Mouse (Mus musculus): ENCODE data around the gene Gmppb. TPM values are rescaled to one million over a fixed set of nuclear protein-coding genes. Genes with fewer than 3 reads are reported as not detected.

The Gmppb gene
- polyA plus RNA-seq, 1 experiment from 2014 or later: 5.4 TPM

DNA sequence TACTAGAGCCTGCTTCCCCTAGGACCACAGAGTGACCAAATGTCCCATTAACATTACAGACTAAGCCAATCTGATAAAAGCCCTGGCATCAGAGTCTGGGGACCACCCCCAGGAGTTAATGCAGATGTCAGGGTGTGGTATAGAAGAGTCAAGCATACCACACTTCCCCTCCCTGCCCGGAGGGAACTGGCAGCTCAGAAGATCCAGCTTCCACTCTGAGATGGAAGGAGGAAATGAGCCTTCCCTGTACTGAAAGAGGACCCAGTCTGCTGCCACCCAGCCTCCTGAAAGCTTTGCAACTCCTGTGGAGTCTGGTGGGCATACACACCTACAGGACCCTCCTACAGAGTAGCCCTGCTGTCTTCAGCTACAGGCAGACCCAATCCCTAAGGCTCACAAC is 6.0 kb downstream of the Gmppb start:
- WGBS (ENCODE audit: missing documents): 0% methylated on average over 1 of the region's 1 CpGs
- peaks cover 56% of the 10 kb centered on the region for H3K36me3 ChIP-seq (ENCODE audit: inconsistent target)
- H3K4me3 ChIP-seq (ENCODE audit: inconsistent target): no peak overlapping the region
- H3K79me2 ChIP-seq (ENCODE audit: inconsistent target): peaks cover 12% of the 10 kb centered on the region; the same call in 1 of the 2 replicates
- no peak overlapping the region for H3K27ac ChIP-seq

DNA sequence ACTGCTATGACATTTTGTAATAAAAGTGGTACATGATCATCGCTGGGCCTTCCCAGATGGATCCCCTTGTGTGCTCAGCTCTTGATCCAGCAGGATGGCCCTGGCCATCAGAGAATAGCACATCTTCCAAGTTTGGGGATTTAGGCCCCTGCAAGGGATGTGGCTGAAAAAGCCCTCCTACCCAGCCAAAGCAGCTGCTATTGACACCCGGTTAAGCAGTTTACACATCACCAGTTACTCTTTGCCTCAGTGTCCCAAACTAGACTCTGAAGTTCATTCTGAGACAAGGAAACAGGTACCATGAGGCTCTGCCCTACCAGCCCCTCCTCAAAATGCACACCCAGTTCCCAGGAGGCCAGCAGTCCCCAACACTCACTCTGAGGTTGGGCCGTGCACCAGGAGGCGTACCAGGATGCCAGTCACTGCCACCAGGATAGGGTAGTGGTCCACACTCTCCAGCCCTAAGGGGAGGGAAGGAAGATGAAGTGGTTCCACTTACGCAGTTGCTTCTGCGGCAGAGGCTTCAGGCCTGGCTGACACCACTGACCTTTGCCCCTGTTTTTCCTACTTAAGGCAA is 6.7 kb downstream of the Gmppb start:
- Histone ChIP-seq H3K27ac (no peak overlapping the region), H3K79me2 (ENCODE audit: inconsistent target) (peaks cover 5% of the 10 kb centered on the region; the same call in 1 of the 2 replicates), H3K36me3 (ENCODE audit: inconsistent target) (peaks cover 58% of the 10 kb centered on the region), H3K4me3 (ENCODE audit: inconsistent target) (no peak overlapping the region)
- WGBS (ENCODE audit: missing documents): 94% methylated on average over 6 of the region's 6 CpGs

DNA sequence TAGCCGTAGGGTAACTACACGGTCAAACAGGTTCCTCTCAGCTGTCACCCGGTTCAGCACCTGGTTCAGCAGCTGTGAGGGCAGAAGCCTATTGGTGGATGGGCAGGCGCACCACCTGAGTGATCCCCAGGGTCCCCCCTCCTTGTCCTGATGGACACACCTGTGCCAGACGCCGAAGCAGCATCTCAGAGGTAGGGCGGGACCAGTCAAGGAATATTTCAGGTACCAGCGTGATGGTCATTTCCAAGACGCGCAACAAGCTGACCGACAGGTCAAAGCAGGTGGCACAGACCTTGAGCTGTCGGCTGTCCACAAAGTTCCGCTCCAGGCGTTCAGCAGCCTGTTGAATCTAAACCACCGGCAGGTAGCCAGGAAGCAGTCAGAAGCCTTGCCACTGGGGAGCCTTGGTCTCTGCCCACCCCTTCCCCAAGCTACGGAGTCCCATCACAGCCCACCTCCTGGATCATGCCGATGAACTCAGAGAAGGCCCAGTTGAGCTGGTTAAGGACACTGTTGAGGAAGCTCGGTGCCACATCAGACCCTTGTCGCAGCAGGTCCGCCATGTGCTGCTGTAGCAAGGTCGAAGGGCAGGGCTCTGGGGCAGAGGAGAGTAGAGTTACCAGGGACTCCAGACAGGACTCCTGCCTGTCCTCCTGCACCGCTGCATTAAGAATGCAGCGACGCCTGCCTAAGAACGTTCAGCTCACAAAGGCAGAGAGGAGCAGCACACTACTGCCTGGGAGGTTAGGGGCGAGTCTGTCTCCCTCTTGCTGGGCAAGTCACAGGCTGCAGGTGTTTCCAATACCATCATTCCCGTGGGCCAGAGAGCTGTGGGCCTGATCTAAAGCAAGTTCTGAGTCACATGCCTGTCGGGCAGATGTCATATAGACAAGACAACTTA is 7.6 kb downstream of the Gmppb start:
- H3K79me2 ChIP-seq (ENCODE audit: inconsistent target): no peaks in the 10 kb centered on the region; the same call in 1 of the 2 replicates
- H3K27ac ChIP-seq: no peak overlapping the region
- 94% methylated on average over 28 of the region's 28 CpGs for WGBS (ENCODE audit: missing documents)
- H3K4me3 ChIP-seq (ENCODE audit: inconsistent target): no peak overlapping the region
- H3K36me3 ChIP-seq (ENCODE audit: inconsistent target): peaks cover 50% of the 10 kb centered on the region; the same call in 1 of the 2 replicates

DNA sequence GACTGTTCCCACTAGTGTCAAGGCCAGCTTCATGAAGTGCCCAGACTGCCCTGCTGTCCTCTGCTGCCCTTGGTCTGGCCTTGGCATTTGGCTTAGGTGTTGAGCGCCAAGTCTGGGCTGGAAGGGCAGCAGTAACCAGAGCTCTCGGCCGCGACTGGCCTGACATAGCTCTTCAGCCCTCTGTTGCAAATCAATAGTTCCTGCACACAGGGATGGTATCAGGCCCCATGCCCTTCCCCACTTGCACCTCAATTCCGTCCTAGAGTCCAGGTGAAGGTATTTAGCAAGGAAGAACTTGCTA is 8.2 kb downstream of the Gmppb start:
- Histone ChIP-seq H3K4me3 (ENCODE audit: inconsistent target) (no peak overlapping the region), H3K36me3 (ENCODE audit: inconsistent target) (peaks cover 45% of the 10 kb centered on the region; the same call in 1 of the 2 replicates), H3K79me2 (ENCODE audit: inconsistent target) (no peaks in the 10 kb centered on the region), H3K27ac (no peak overlapping the region)
- WGBS (ENCODE audit: missing documents): 100% methylated on average over 5 of the region's 5 CpGs

DNA sequence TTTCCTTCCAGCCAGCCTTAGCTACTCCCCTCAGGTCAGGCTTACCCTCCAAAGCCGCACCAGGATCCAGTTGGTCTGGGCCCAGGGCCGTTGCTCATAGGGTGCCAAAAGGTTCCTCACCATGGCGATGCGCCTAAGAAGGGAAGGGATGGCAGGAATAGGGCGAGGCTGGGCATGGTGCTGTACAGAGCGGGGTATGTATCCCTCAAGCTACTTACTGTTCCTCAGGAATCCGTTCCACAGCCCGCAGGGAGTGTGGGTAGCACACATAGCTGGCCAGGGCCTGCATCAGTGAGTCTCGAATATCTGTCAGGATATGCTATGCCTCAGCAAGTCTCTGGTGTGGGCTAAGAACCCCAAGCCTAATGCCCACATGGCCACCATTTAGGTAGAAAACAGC is 9.2 kb downstream of the Gmppb start:
- H3K4me3 ChIP-seq (ENCODE audit: inconsistent target): no peak overlapping the region
- no peak overlapping the region for H3K27ac ChIP-seq
- no peaks in the 10 kb centered on the region for H3K79me2 ChIP-seq (ENCODE audit: inconsistent target)
- H3K36me3 ChIP-seq (ENCODE audit: inconsistent target): peaks cover 54% of the 10 kb centered on the region; the same call in 1 of the 2 replicates
- WGBS (ENCODE audit: missing documents): 100% methylated on average over 9 of the region's 9 CpGs

DNA sequence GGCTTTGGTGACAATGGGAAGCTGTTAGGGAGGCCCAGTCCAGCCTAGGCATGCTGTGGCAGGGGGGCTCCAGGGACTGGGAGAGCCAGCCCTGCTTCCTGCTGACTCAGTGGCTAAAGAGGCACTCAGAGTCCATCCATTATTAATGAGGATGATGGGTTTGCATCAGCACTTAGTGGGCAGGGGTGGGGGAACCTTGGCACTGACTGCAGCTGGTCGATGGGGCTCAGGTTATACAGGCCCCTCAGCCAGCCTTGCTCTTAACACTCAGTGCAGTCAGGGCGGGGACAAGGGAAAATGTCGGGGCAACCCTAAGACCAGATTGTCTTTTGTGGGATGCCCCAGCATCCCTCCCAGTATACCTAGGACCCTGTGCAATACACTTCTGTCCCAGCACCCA is 13.1 kb downstream of the Gmppb start:
- Histone ChIP-seq H3K4me3 (ENCODE audit: inconsistent target) (no peak overlapping the region), H3K27ac (no peak overlapping the region), H3K36me3 (ENCODE audit: inconsistent target) (peaks cover 54% of the 10 kb centered on the region; the same call in 1 of the 2 replicates), H3K79me2 (ENCODE audit: inconsistent target) (no peaks in the 10 kb centered on the region)
- WGBS (ENCODE audit: missing documents): 89% methylated on average over 3 of the region's 3 CpGs

DNA sequence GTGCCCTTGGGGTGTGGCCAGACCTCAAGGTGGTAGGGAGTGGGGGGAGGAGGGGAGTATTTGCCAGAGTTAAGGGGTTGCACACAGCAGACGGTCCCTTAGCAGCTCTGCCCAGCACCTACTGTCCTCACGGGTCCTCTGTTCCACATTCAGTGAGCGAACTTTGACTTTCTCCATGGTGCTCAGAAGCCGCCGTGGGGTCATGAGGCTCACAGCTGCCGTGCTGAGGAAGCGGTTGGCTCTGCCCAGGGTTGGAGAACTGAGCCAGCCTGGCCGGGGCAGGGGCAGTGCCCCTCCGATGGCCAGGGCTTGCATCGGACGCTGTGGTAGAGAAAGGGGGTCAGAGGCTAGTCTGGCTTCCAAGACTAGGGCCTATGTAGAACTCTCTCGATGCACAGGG is 14.3 kb downstream of the Gmppb start:
- 92% methylated on average over 12 of the region's 12 CpGs for WGBS (ENCODE audit: missing documents)
- no peaks in the 10 kb centered on the region for H3K79me2 ChIP-seq (ENCODE audit: inconsistent target)
- no peak overlapping the region for H3K27ac ChIP-seq
- peaks cover 43% of the 10 kb centered on the region; the same call in 1 of the 2 replicates for H3K36me3 ChIP-seq (ENCODE audit: inconsistent target)
- no peak overlapping the region for H3K4me3 ChIP-seq (ENCODE audit: inconsistent target)

DNA sequence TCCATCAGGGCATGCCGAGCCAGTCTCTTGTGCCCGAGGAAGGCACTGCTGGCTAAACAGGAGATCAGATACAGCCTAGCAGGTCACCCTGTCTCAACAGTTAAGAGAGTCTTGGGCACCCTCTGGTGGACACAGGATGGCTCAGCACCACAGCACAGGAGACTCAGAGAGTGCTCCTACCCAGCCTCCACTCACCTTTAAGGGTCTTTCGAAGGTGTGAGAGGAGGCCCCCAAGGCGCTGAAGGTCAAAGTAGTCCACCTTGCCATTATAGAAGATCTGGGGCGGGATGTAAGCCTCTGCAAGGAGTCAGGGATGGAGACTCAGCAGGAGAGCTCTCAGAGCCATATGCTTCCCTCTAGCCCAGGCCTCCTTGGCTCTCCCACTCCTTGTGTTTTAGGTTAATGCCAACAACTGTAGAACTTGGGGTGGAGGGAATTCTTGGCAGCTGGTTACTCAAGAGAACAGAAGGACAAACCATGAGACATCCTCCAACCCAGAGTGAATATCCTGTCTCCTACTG is 16.5 kb downstream of the Gmppb start:
- 70% methylated on average over 5 of the region's 5 CpGs for WGBS (ENCODE audit: missing documents)
- Histone ChIP-seq H3K27ac (no peak overlapping the region), H3K4me3 (ENCODE audit: inconsistent target) (no peak overlapping the region), H3K79me2 (ENCODE audit: inconsistent target) (no peaks in the 10 kb centered on the region), H3K36me3 (ENCODE audit: inconsistent target) (peaks cover 27% of the 10 kb centered on the region; the same call in 1 of the 2 replicates)

DNA sequence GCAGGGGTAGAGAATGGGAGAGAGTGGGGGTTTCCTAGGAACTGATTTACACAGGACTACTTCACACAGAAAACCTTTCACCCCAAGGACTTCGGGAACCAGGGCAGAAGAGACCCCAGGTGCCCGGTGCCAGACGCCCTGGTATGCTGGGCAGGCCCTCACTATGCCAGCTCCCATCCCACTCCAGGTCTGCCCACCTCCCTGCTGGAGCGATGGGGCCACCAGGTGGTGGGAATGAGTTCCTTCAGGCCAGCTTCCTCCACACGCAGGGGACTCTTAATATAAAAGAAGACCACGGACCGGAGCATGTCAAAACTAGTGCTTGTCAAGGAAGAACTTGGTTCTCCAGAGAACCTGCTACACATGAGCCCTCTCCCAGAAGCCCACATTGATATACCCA is 18.2 kb downstream of the Gmppb start:
- peaks cover 34% of the 10 kb centered on the region; the same call in 1 of the 2 replicates for H3K36me3 ChIP-seq (ENCODE audit: inconsistent target)
- 87% methylated on average over 6 of the region's 7 CpGs for WGBS (ENCODE audit: missing documents)
- no peak overlapping the region for H3K4me3 ChIP-seq (ENCODE audit: inconsistent target)
- no peaks in the 10 kb centered on the region for H3K79me2 ChIP-seq (ENCODE audit: inconsistent target)
- H3K27ac ChIP-seq: no peak overlapping the region

DNA sequence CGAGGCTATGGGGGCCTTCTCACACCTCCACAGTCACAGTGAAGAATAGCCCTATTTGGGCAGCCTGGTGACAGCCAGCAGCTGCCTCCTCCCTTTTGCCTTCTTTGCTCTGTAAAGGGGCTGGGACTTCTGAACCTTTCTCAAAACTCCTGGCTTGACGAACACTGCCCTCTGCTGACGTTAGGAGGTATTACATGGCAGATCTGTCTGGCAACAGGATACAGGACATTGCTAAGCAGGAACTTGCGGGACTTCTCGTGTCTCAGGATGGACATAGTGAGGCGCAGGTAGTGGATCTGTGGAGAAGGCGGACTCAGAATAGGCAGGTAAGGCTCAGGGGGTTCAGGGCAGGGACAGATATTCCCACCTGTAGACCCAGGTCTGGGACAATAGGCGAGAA is 18.9 kb downstream of the Gmppb start:
- 32% methylated on average over 8 of the region's 8 CpGs for WGBS (ENCODE audit: missing documents)
- no peaks in the 10 kb centered on the region for H3K79me2 ChIP-seq (ENCODE audit: inconsistent target)
- H3K4me3 ChIP-seq (ENCODE audit: inconsistent target): no peak overlapping the region
- no peak overlapping the region for H3K27ac ChIP-seq
- H3K36me3 ChIP-seq (ENCODE audit: inconsistent target): peaks cover 28% of the 10 kb centered on the region; the same call in 1 of the 2 replicates

DNA sequence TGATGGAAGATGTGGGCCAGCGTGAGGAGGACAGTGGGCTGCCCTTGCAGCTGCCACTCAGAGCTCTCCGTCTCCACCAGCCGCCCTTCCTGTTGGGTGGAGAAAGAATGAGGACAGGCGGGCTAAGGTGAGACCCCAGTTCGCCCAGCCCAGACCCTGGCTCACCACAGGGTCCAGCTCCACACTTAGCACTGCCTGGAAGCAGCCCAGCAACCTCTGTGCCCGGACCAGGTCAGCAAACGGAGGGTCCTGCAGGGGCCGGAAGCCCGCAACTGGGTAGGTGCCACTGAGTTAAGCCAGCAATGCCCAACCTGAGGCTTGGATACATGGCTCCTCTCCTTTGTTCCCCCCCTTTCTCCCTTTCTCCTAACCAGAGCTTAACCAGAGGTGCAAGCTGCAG is 20.0 kb downstream of the Gmppb start:
- no peak overlapping the region for H3K27ac ChIP-seq
- H3K4me3 ChIP-seq (ENCODE audit: inconsistent target): no peak overlapping the region
- H3K79me2 ChIP-seq (ENCODE audit: inconsistent target): no peaks in the 10 kb centered on the region
- WGBS (ENCODE audit: missing documents): 94% methylated on average over 9 of the region's 9 CpGs
- H3K36me3 ChIP-seq (ENCODE audit: inconsistent target): peaks cover 20% of the 10 kb centered on the region; the same call in 1 of the 2 replicates

DNA sequence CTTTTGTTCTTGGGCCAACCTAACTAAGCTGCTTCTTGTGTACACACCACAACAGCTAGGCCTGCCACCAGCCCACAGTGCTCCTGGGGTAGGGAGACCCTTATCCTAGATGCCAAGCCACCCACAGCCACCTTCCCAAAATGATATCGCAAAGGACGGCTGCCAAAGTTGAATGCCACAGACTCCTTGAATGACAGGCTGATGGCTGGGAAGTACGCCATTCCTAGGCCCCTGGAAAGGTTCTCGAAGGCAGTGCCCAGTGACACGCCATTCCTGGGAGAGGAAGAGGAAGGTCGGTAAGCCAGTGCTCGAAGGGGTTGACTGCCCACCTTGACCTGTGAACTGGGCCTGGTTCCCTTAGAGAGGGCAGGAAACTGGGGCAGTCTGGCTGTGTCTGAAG is 20.5 kb downstream of the Gmppb start:
- WGBS (ENCODE audit: missing documents): 95% methylated on average over 7 of the region's 7 CpGs
- Histone ChIP-seq H3K4me3 (ENCODE audit: inconsistent target) (no peak overlapping the region), H3K36me3 (ENCODE audit: inconsistent target) (peaks cover 14% of the 10 kb centered on the region; the same call in 1 of the 2 replicates), H3K79me2 (ENCODE audit: inconsistent target) (no peaks in the 10 kb centered on the region), H3K27ac (no peak overlapping the region)

DNA sequence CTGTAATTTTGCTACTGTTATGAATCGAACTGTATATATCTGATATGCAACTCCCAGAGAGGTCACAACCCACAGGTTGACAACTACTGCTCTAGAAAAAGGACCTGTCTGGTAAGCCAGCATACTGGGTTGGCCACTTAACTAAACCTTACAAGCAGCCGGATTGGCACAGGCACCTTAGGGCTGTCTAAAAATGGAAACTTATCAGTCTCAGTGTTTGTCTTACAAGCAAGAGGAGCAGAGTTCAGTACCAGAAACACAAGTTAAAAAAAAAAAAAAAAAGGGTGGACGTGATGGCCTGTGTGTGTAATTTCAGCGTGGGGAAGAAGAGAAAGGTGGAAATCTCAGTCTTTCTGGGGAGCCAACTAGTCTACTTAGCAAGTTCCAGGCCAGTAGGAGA is 22.8 kb downstream of the Gmppb start:
- H3K4me3 ChIP-seq (ENCODE audit: inconsistent target): no peak overlapping the region
- H3K36me3 ChIP-seq (ENCODE audit: inconsistent target): peaks cover 13% of the 10 kb centered on the region; the same call in 1 of the 2 replicates
- WGBS (ENCODE audit: missing documents): 95% methylated on average over 4 of the region's 4 CpGs
- H3K27ac ChIP-seq: no peak overlapping the region
- no peaks in the 10 kb centered on the region for H3K79me2 ChIP-seq (ENCODE audit: inconsistent target)

DNA sequence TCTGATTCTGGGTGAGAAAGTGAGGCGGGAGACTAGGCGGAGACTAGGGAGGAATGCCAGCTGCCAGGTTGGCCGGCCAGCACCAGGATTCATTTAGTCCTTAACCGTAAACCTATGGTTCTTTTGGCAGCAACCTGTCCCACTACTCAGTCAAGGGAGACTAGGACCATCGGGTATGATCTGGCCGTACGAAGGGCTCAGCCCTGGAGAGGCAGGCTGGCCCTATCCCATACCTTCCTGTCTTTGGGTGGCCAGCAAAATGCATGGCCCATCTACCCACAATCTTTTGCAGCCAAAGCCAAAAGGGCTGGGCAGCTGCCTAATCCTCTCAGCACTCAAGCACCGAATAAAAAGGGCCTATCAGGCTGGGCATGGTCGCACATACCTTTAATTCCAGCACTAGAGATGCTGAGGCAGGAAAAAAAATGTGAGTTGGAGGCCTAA is 23.5 kb downstream of the Gmppb start:
- 93% methylated on average over 9 of the region's 9 CpGs for WGBS (ENCODE audit: missing documents)
- no peaks in the 10 kb centered on the region for H3K79me2 ChIP-seq (ENCODE audit: inconsistent target)
- no peak overlapping the region for H3K4me3 ChIP-seq (ENCODE audit: inconsistent target)
- no peak overlapping the region for H3K27ac ChIP-seq
- peaks cover 13% of the 10 kb centered on the region; the same call in 1 of the 2 replicates for H3K36me3 ChIP-seq (ENCODE audit: inconsistent target)

All from macrophage (primary cell).